Mouse (Mus musculus) ES-E14 (cell line): ENCODE data around the gene Dync1i1.

Experiments
- CHD2 ChIP-seq: IDR thresholded peaks from 2 replicates; pipeline ENCODE4 v1.6.1; 2014; ENCODE audit warnings: mild to moderate bottlenecking, low read depth, low read length, inconsistent platforms
- ZC3H11A ChIP-seq: IDR thresholded peaks from 2 replicates; pipeline ENCODE4 v1.6.1; 2012; ENCODE audit warnings: low read depth, mild to moderate bottlenecking, inconsistent platforms, low read length, borderline replicate concordance

- TF ChIP-seq CHD2 (no peak), ZC3H11A (no peak)
Observed at GRCm38 (mm10) chr6:5867221-5867620, 141.8 kb downstream of the Dync1i1 start.
